Mouse (Mus musculus): ENCODE data around the gene Tmcc3. TPM values are rescaled to one million over a fixed set of nuclear protein-coding genes. Genes with fewer than 3 reads are reported as not detected.

The Tmcc3 gene
- polyA plus RNA-seq, 1 experiment from 2014 or later: 5.7 TPM

- no peak overlapping the region for H3K4me2 ChIP-seq (replicated peaks; ENCODE audit: low read depth, low read length)
- no peak overlapping the region for H3K27ac ChIP-seq (ENCODE audit: low read depth, low read length)
- no peaks in the 10 kb centered on the region for H3K27me3 ChIP-seq (ENCODE audit: control insufficient read depth, insufficient read depth, low read length)
- no peak overlapping the region for H3K4me3 ChIP-seq (ENCODE audit: low read depth, low read length)
- no peak overlapping the region for H3K9ac ChIP-seq (ENCODE audit: low read depth, low read length)
- no peaks in the 10 kb centered on the region for H3K9me3 ChIP-seq (ENCODE audit: control insufficient read depth, low read length)
- DNase-seq (ENCODE audit: low spot score) (no peak), ATAC-seq (ENCODE audit: low FRiP score) (no peak)
- H3K36me3 ChIP-seq (ENCODE audit: control insufficient read depth, insufficient read depth, low read length): no peaks in the 10 kb centered on the region
- 59% methylated on average over 5 of the region's 5 CpGs for WGBS
- H3K4me1 ChIP-seq (replicated peaks; ENCODE audit: control insufficient read depth, insufficient read depth, low read length): no peaks in the 10 kb centered on the region
These were observed 121.2 kb downstream of the Tmcc3 start for GRCm38 (mm10) chr10:94432933-94433332.

GRCm38 (mm10) chr10:94433901-94434300, 122.2 kb downstream of the Tmcc3 start:
- no peak overlapping the region for H3K4me2 ChIP-seq (replicated peaks; ENCODE audit: low read depth, low read length)
- H3K27me3 ChIP-seq (ENCODE audit: control insufficient read depth, insufficient read depth, low read length): no peaks in the 10 kb centered on the region
- no peaks in the 10 kb centered on the region for H3K36me3 ChIP-seq (ENCODE audit: control insufficient read depth, insufficient read depth, low read length)
- H3K9me3 ChIP-seq (ENCODE audit: control insufficient read depth, low read length): no peaks in the 10 kb centered on the region
- ATAC-seq (ENCODE audit: low FRiP score): no peak
- no peak overlapping the region for H3K4me3 ChIP-seq (ENCODE audit: low read depth, low read length)
- no peak for DNase-seq (ENCODE audit: low spot score)
- 58% methylated on average over 7 of the region's 7 CpGs for WGBS
- no peaks in the 10 kb centered on the region for H3K4me1 ChIP-seq (replicated peaks; ENCODE audit: control insufficient read depth, insufficient read depth, low read length)
- no peak overlapping the region for H3K27ac ChIP-seq (ENCODE audit: low read depth, low read length)
- H3K9ac ChIP-seq (ENCODE audit: low read depth, low read length): no peak overlapping the region

- DNase-seq (ENCODE audit: low spot score): no peak
- Histone ChIP-seq H3K36me3 (ENCODE audit: control insufficient read depth, insufficient read depth, low read length) (no peaks in the 10 kb centered on the region), H3K9me3 (ENCODE audit: control insufficient read depth, low read length) (no peaks in the 10 kb centered on the region), H3K9ac (ENCODE audit: low read depth, low read length) (no peak overlapping the region), H3K27ac (ENCODE audit: low read depth, low read length) (no peak overlapping the region), H3K4me2 (replicated peaks; ENCODE audit: low read depth, low read length) (no peak overlapping the region), H3K27me3 (ENCODE audit: control insufficient read depth, insufficient read depth, low read length) (no peaks in the 10 kb centered on the region), H3K4me1 (replicated peaks; ENCODE audit: control insufficient read depth, insufficient read depth, low read length) (no peaks in the 10 kb centered on the region), H3K4me3 (ENCODE audit: low read depth, low read length) (no peak overlapping the region)
- ATAC-seq (ENCODE audit: low FRiP score): no peak
- WGBS: 78% methylated on average over 7 of the region's 7 CpGs
These were observed 131.0 kb downstream of the Tmcc3 start for GRCm38 (mm10) chr10:94442725-94443124.

GRCm38 (mm10) chr10:94443453-94443852, 131.7 kb downstream of the Tmcc3 start:
- no peaks in the 10 kb centered on the region for H3K36me3 ChIP-seq (ENCODE audit: control insufficient read depth, insufficient read depth, low read length)
- no peaks in the 10 kb centered on the region for H3K9me3 ChIP-seq (ENCODE audit: control insufficient read depth, low read length)
- DNase-seq (ENCODE audit: low spot score) (no peak), ATAC-seq (ENCODE audit: low FRiP score) (no peak)
- H3K4me3 ChIP-seq (ENCODE audit: low read depth, low read length): no peak overlapping the region
- no peaks in the 10 kb centered on the region for H3K4me1 ChIP-seq (replicated peaks; ENCODE audit: control insufficient read depth, insufficient read depth, low read length)
- no peak overlapping the region for H3K4me2 ChIP-seq (replicated peaks; ENCODE audit: low read depth, low read length)
- no peaks in the 10 kb centered on the region for H3K27me3 ChIP-seq (ENCODE audit: control insufficient read depth, insufficient read depth, low read length)
- no peak overlapping the region for H3K9ac ChIP-seq (ENCODE audit: low read depth, low read length)
- 90% methylated on average over 4 of the region's 4 CpGs for WGBS
- H3K27ac ChIP-seq (ENCODE audit: low read depth, low read length): no peak overlapping the region

GRCm38 (mm10) chr10:94445192-94445591, 133.4 kb downstream of the Tmcc3 start:
- Histone ChIP-seq H3K9me3 (ENCODE audit: control insufficient read depth, low read length) (no peaks in the 10 kb centered on the region), H3K4me1 (replicated peaks; ENCODE audit: control insufficient read depth, insufficient read depth, low read length) (no peaks in the 10 kb centered on the region), H3K4me3 (ENCODE audit: low read depth, low read length) (no peak overlapping the region), H3K9ac (ENCODE audit: low read depth, low read length) (no peak overlapping the region), H3K4me2 (replicated peaks; ENCODE audit: low read depth, low read length) (no peak overlapping the region), H3K27ac (ENCODE audit: low read depth, low read length) (no peak overlapping the region), H3K36me3 (ENCODE audit: control insufficient read depth, insufficient read depth, low read length) (no peaks in the 10 kb centered on the region), H3K27me3 (ENCODE audit: control insufficient read depth, insufficient read depth, low read length) (no peaks in the 10 kb centered on the region)
- 91% methylated on average over 7 of the region's 7 CpGs for WGBS
- no peak for ATAC-seq (ENCODE audit: low FRiP score)
- no peak for DNase-seq (ENCODE audit: low spot score)

GRCm38 (mm10) chr10:94446379-94447008, 134.7 kb downstream of the Tmcc3 start:
- ATAC-seq (ENCODE audit: low FRiP score) (no peak), DNase-seq (ENCODE audit: low spot score) (no peak)
- Histone ChIP-seq H3K4me2 (replicated peaks; ENCODE audit: low read depth, low read length) (no peak overlapping the region), H3K36me3 (ENCODE audit: control insufficient read depth, insufficient read depth, low read length) (no peaks in the 10 kb centered on the region), H3K4me1 (replicated peaks; ENCODE audit: control insufficient read depth, insufficient read depth, low read length) (no peaks in the 10 kb centered on the region), H3K4me3 (ENCODE audit: low read depth, low read length) (no peak overlapping the region), H3K9me3 (ENCODE audit: control insufficient read depth, low read length) (no peaks in the 10 kb centered on the region), H3K27ac (ENCODE audit: low read depth, low read length) (no peak overlapping the region), H3K27me3 (ENCODE audit: control insufficient read depth, insufficient read depth, low read length) (no peaks in the 10 kb centered on the region), H3K9ac (ENCODE audit: low read depth, low read length) (no peak overlapping the region)
- WGBS: 74% methylated on average over 7 of the region's 7 CpGs

- DNase-seq (ENCODE audit: low spot score) (no peak), ATAC-seq (ENCODE audit: low FRiP score) (no peak)
- Histone ChIP-seq H3K9me3 (ENCODE audit: control insufficient read depth, low read length) (no peaks in the 10 kb centered on the region), H3K36me3 (ENCODE audit: control insufficient read depth, insufficient read depth, low read length) (no peaks in the 10 kb centered on the region), H3K4me3 (ENCODE audit: low read depth, low read length) (no peak overlapping the region), H3K4me1 (replicated peaks; ENCODE audit: control insufficient read depth, insufficient read depth, low read length) (no peaks in the 10 kb centered on the region), H3K27ac (ENCODE audit: low read depth, low read length) (no peak overlapping the region), H3K4me2 (replicated peaks; ENCODE audit: low read depth, low read length) (no peak overlapping the region), H3K27me3 (ENCODE audit: control insufficient read depth, insufficient read depth, low read length) (no peaks in the 10 kb centered on the region), H3K9ac (ENCODE audit: low read depth, low read length) (no peak overlapping the region)
- 71% methylated on average over 3 of the region's 3 CpGs for WGBS
These were observed 137.9 kb downstream of the Tmcc3 start for GRCm38 (mm10) chr10:94449676-94450075.

- 67% methylated on average over 8 of the region's 8 CpGs for WGBS
- ATAC-seq (ENCODE audit: low FRiP score): no peak
- no peak overlapping the region for H3K4me3 ChIP-seq (ENCODE audit: low read depth, low read length)
These were observed 139.0 kb downstream of the Tmcc3 start for GRCm38 (mm10) chr10:94450781-94451180.

GRCm38 (mm10) chr10:94457454-94457853, 145.7 kb downstream of the Tmcc3 start:
- ATAC-seq (ENCODE audit: low FRiP score): no peak
- H3K4me1 ChIP-seq (replicated peaks; ENCODE audit: control insufficient read depth, insufficient read depth, low read length): no peaks in the 10 kb centered on the region
- H3K4me2 ChIP-seq (replicated peaks; ENCODE audit: low read depth, low read length): no peak overlapping the region
- 70% methylated on average over 1 of the region's 1 CpGs for WGBS
- H3K9ac ChIP-seq (ENCODE audit: low read depth, low read length): no peak overlapping the region
- no peak overlapping the region for H3K4me3 ChIP-seq (ENCODE audit: low read depth, low read length)
- no peak for DNase-seq (ENCODE audit: low spot score)
- H3K27ac ChIP-seq (ENCODE audit: low read depth, low read length): no peak overlapping the region
- H3K9me3 ChIP-seq (ENCODE audit: control insufficient read depth, low read length): no peaks in the 10 kb centered on the region
- no peaks in the 10 kb centered on the region; the same call in 1 of the 2 replicates for H3K27me3 ChIP-seq (ENCODE audit: control insufficient read depth, insufficient read depth, low read length)
- no peaks in the 10 kb centered on the region for H3K36me3 ChIP-seq (ENCODE audit: control insufficient read depth, insufficient read depth, low read length)

More at GRCm38 (mm10) chr10:94450781-94451180, 139.0 kb downstream of the Tmcc3 start:
- Histone ChIP-seq H3K4me1 (replicated peaks; ENCODE audit: control insufficient read depth, insufficient read depth, low read length) (no peaks in the 10 kb centered on the region), H3K27ac (ENCODE audit: low read depth, low read length) (no peak overlapping the region), H3K27me3 (ENCODE audit: control insufficient read depth, insufficient read depth, low read length) (no peaks in the 10 kb centered on the region), H3K9ac (ENCODE audit: low read depth, low read length) (no peak overlapping the region), H3K36me3 (ENCODE audit: control insufficient read depth, insufficient read depth, low read length) (no peaks in the 10 kb centered on the region), H3K9me3 (ENCODE audit: control insufficient read depth, low read length) (no peaks in the 10 kb centered on the region), H3K4me2 (replicated peaks; ENCODE audit: low read depth, low read length) (no peak overlapping the region)
- DNase-seq (ENCODE audit: low spot score): no peak
